Mouse (Mus musculus) CH12.LX (cell line): Measurements from ENCODE around the gene Idh1. TPM values are rescaled to one million over a fixed set of nuclear protein-coding genes. Genes with fewer than 3 reads are reported as not detected.

Experiments used
- DNase-seq: peaks from one replicate; pipeline ENCODE4 v3.0.0-alpha.2; 2013; ENCODE audit errors: extremely low read depth
- H3K27ac ChIP-seq: 2 replicates; pipeline ENCODE4 v1.5.1; 2012; ENCODE audit warnings: low read depth, mild to moderate bottlenecking, control low read depth, moderate library complexity; ENCODE audit not compliant: insufficient read depth
- H3K27me3 ChIP-seq: replicated peaks from 2 replicates; pipeline ENCODE3; 2012; ENCODE audit warnings: inconsistent platforms
- H3K36me3 ChIP-seq, 2 experiments: replicated peaks in 1 of 2; 2 replicates each; pipeline versions ENCODE3 to v1.6.1; 2012; ENCODE audit warnings: inconsistent platforms in 1 of 2, low read length in 1 of 2, mild to moderate bottlenecking in 1 of 2, mixed read lengths in 1 of 2, moderate library complexity in 1 of 2; ENCODE audit not compliant: control insufficient read depth in 1 of 2, insufficient read depth in 1 of 2
- H3K4me1 ChIP-seq, 2 experiments: 2 replicates each; pipeline ENCODE4 v1.6.1; 2012; ENCODE audit warnings: inconsistent platforms in 1 of 2, moderate library complexity in 1 of 2; ENCODE audit not compliant: insufficient read depth in 2 of 2, control insufficient read depth in 1 of 2
- H3K4me2 ChIP-seq: 2 replicates; pipeline ENCODE4 v1.6.1; 2012; ENCODE audit warnings: low read depth, mild to moderate bottlenecking, control low read depth; ENCODE audit not compliant: poor library complexity, insufficient read depth, severe bottlenecking
- H3K4me3 ChIP-seq, 3 experiments: fragments of 150-350 bp in 1 of 3; sonication (generic) in 1 of 3; replicated peaks in 1 of 3; 2 replicates each; pipeline versions ENCODE3 to v1.5.1; 2011 to 2012; ENCODE audit warnings: low read depth in 2 of 3, low read length in 2 of 3, mild to moderate bottlenecking in 2 of 3, moderate library complexity in 2 of 3, control low read depth in 1 of 3, improper control_type of control experiment in 1 of 3, inconsistent platforms in 1 of 3, mixed read lengths in 1 of 3; ENCODE audit not compliant: poor library complexity in 1 of 3
- H3K79me2 ChIP-seq: replicated peaks from 2 replicates; pipeline ENCODE4 v1.6.1; 2012; ENCODE audit warnings: mild to moderate bottlenecking, moderate library complexity; ENCODE audit not compliant: control insufficient read depth, poor library complexity, insufficient read depth, severe bottlenecking; ENCODE audit errors: extremely low read depth
- H3K9ac ChIP-seq: 2 replicates; pipeline ENCODE4 v1.6.1; 2012; ENCODE audit warnings: low read depth, mild to moderate bottlenecking, control low read depth, moderate library complexity; ENCODE audit not compliant: insufficient read depth
- H3K9me3 ChIP-seq: replicated peaks from 2 replicates; pipeline ENCODE3; 2012; ENCODE audit warnings: low read length, inconsistent platforms, mixed read lengths
- BHLHE40 ChIP-seq: IDR thresholded peaks from 2 replicates; pipeline ENCODE4 v1.6.1; 2011; ENCODE audit warnings: mild to moderate bottlenecking, low read depth, low read length, improper control_type of control experiment
- CHD1 ChIP-seq: IDR thresholded peaks from 2 replicates; pipeline ENCODE4 v1.6.1; 2012; ENCODE audit warnings: low read depth, low read length, improper control_type of control experiment, inconsistent platforms
- CHD2 ChIP-seq: IDR thresholded peaks from 2 replicates; pipeline ENCODE4 v1.6.1; 2011; ENCODE audit warnings: low read length, improper control_type of control experiment
- CTCF ChIP-seq, 2 experiments: IDR thresholded peaks in 1 of 2; conservative IDR thresholded peaks in 1 of 2; 2 replicates each; pipeline ENCODE4 v1.5.1; 2011 to 2012; ENCODE audit warnings: low read depth in 2 of 2, low read length in 2 of 2, improper control_type of control experiment in 1 of 2, inconsistent platforms in 1 of 2, mild to moderate bottlenecking in 1 of 2, moderate library complexity in 1 of 2
- E2F4 ChIP-seq: IDR thresholded peaks from 2 replicates; pipeline ENCODE4 v1.6.1; 2011; ENCODE audit warnings: low read depth, low read length, improper control_type of control experiment; ENCODE audit not compliant: insufficient replicate concordance
- ELF1 ChIP-seq: IDR thresholded peaks from 2 replicates; pipeline ENCODE4 v1.6.1; 2014; ENCODE audit warnings: low read depth, mild to moderate bottlenecking, inconsistent platforms, low read length, improper control_type of control experiment
- ETS1 ChIP-seq: conservative IDR thresholded peaks from 2 replicates; pipeline ENCODE4 v1.6.1; 2012; ENCODE audit warnings: low read depth, mild to moderate bottlenecking, inconsistent platforms, low read length, improper control_type of control experiment, moderate library complexity
- IRF4 ChIP-seq: IDR thresholded peaks from 2 replicates; pipeline ENCODE4 v1.6.1; 2014; ENCODE audit warnings: low read depth, mild to moderate bottlenecking, inconsistent platforms, low read length, improper control_type of control experiment
- JUN ChIP-seq: IDR thresholded peaks from 2 replicates; pipeline ENCODE4 v1.6.1; 2011; ENCODE audit warnings: low read depth, mild to moderate bottlenecking, low read length, improper control_type of control experiment, moderate library complexity; ENCODE audit not compliant: insufficient read depth
- MAFK ChIP-seq: IDR thresholded peaks from 2 replicates; pipeline ENCODE4 v1.6.1; 2011; ENCODE audit warnings: low read length, improper control_type of control experiment; ENCODE audit not compliant: insufficient replicate concordance
- MAX ChIP-seq: IDR thresholded peaks from 2 replicates; pipeline ENCODE4 v1.6.1; 2011; ENCODE audit warnings: low read length, improper control_type of control experiment
- MAZ ChIP-seq: IDR thresholded peaks from 2 replicates; pipeline ENCODE4 v1.6.1; 2012; ENCODE audit warnings: low read depth, mild to moderate bottlenecking, inconsistent platforms, low read length, improper control_type of control experiment, moderate library complexity
- MEF2A ChIP-seq: IDR thresholded peaks from 2 replicates; pipeline ENCODE4 v1.6.1; 2014; ENCODE audit warnings: low read depth, mild to moderate bottlenecking, inconsistent platforms, low read length, improper control_type of control experiment, borderline replicate concordance
- MXI1 ChIP-seq: IDR thresholded peaks from 2 replicates; pipeline ENCODE4 v1.6.1; 2011; ENCODE audit warnings: mild to moderate bottlenecking, low read depth, low read length, improper control_type of control experiment
- NELFE ChIP-seq: IDR thresholded peaks from 2 replicates; pipeline ENCODE4 v1.6.1; 2011; ENCODE audit warnings: low read depth, low read length, improper control_type of control experiment
- NRF1 ChIP-seq: IDR thresholded peaks from 2 replicates; pipeline ENCODE4 v1.6.1; 2014; ENCODE audit warnings: low read depth, mild to moderate bottlenecking, inconsistent platforms, low read length, improper control_type of control experiment, moderate library complexity
- POLR2A ChIP-seq: IDR thresholded peaks from 2 replicates; pipeline ENCODE4 v1.6.1; 2011; ENCODE audit warnings: low read depth, mild to moderate bottlenecking, improper control_type of control experiment, low read length
- POLR2AphosphoS2 ChIP-seq: IDR thresholded peaks from 2 replicates; pipeline ENCODE4 v1.6.1; 2011; ENCODE audit warnings: low read depth, low read length, improper control_type of control experiment
- RAD21 ChIP-seq: IDR thresholded peaks from 2 replicates; pipeline ENCODE4 v1.6.1; 2011; ENCODE audit warnings: low read depth, mild to moderate bottlenecking, low read length, improper control_type of control experiment, moderate library complexity
- TBP ChIP-seq: conservative IDR thresholded peaks from 2 replicates; pipeline ENCODE4 v1.6.1; 2011; ENCODE audit warnings: low read depth, low read length, improper control_type of control experiment
- TCF12 ChIP-seq: IDR thresholded peaks from 2 replicates; pipeline ENCODE4 v1.6.1; 2014; ENCODE audit warnings: low read depth, mild to moderate bottlenecking, inconsistent platforms, low read length, improper control_type of control experiment
- UBTF ChIP-seq: IDR thresholded peaks from 2 replicates; pipeline ENCODE4 v1.6.1; 2012; ENCODE audit warnings: low read depth, mild to moderate bottlenecking, inconsistent platforms, low read length, improper control_type of control experiment, moderate library complexity
- ZKSCAN1 ChIP-seq: IDR thresholded peaks from 2 replicates; pipeline ENCODE4 v1.6.1; 2012; ENCODE audit warnings: low read depth, inconsistent platforms, low read length, improper control_type of control experiment, borderline replicate concordance
- ZNF384 ChIP-seq: IDR thresholded peaks from 2 replicates; pipeline ENCODE4 v1.6.1; 2012; ENCODE audit warnings: low read depth, low read length, improper control_type of control experiment, inconsistent platforms
- dilution Hi-C: fragments of 300-500 bp; cut with MboI; formaldehyde crosslinking; loops from 2 replicates; pipeline ENCODE4 v1.14.3; 2020; ENCODE audit warnings: low sequenced_read_pairs; ENCODE audit not compliant: extremely low pct_unique_long_range_greater_than_20kb, extremely low pct_ligation_motif_present
- in situ Hi-C: fragments of 300-500 bp; cut with MboI; formaldehyde crosslinking; loops from 3 replicates; pipeline ENCODE4 v1.14.3; 2019; ENCODE audit warnings: low sequenced_read_pairs, low pct_ligation_motif_present, low pct_unique_long_range_greater_than_20kb, mixed read lengths
- polyA plus RNA-seq: library from polyadenylated mRNA; unstranded; fragments of >175 nt; gene quantifications from 2 replicates; pipeline ENCODE4 v1.2.1, GENCODE M21; 2012; ENCODE audit warnings: low read depth; ENCODE audit not compliant: insufficient read length
- total RNA-seq, 2 experiments: library from RNA; depleted of rRNA; stranded (reverse); fragments of 300-350 nt in 1 of 2; fragments of >200 nt in 1 of 2; gene quantifications; 2 replicates each; pipeline ENCODE4 v1.2.3; 2012 to 2014

The Idh1 gene
- total and polyA plus RNA-seq, 3 experiments = 9.3 to 23.4 (median 11.1) TPM

GRCm38 (mm10) chr1:65198425-65198824, 12.1 kb upstream of the Idh1 start:
- Histone ChIP-seq H3K9ac (no peak overlapping the region), H3K27me3 (no peaks in the 10 kb centered on the region), H3K36me3 (peaks cover 8 to 65% of the 10 kb centered on the region in 2 experiments), H3K79me2 (no peaks in the 10 kb centered on the region), H3K27ac (no peak overlapping the region), H3K9me3 (no peaks in the 10 kb centered on the region), H3K4me1 (peaks cover 0 to 9% of the 10 kb centered on the region in 2 experiments; a peak in 2 of 4 replicates), H3K4me2 (no peak overlapping the region), H3K4me3 (no peak overlapping the region)
- in situ Hi-C loops (no loop called here), dilution Hi-C loops (no loop called here)
- no peak for DNase-seq
- TF ChIP-seq CHD1 (no peak), ZNF384 (no peak), CHD2 (no peak), RAD21 (no peak), ETS1 (no peak), IRF4 (no peak), TBP (no peak), POLR2A (no peak), TCF12 (no peak), NRF1 (no peak), UBTF (no peak), CTCF (conservative IDR thresholded peaks at IDR 0.05 in 1 of 2, IDR thresholded peaks at IDR 0.05 in 1 of 2; ENCODE audit: low read depth in 2 of 2, low read length in 2 of 2) (no peak), E2F4 (no peak), MAZ (no peak), MEF2A (no peak), ELF1 (no peak), JUN (no peak), BHLHE40 (no peak), MXI1 (no peak)

- Histone ChIP-seq H3K36me3 (peaks cover 19 to 61% of the 10 kb centered on the region in 2 experiments), H3K9ac (no peak overlapping the region), H3K27me3 (no peaks in the 10 kb centered on the region), H3K27ac (no peak overlapping the region), H3K9me3 (no peaks in the 10 kb centered on the region), H3K79me2 (peaks cover 7% of the 10 kb centered on the region), H3K4me1 (peaks cover 0 to 17% of the 10 kb centered on the region in 2 experiments; a peak in 2 of 4 replicates), H3K4me3 (no peak overlapping the region), H3K4me2 (no peak overlapping the region)
- dilution Hi-C loops = no loop called here
- TF ChIP-seq POLR2AphosphoS2 = no peak
- TF ChIP-seq NELFE = no peak
- TF ChIP-seq UBTF = no peak
- TF ChIP-seq MAX = no peak
- TF ChIP-seq MAFK = no peak
- no peak for TF ChIP-seq CHD2
- no peak for TF ChIP-seq ZKSCAN1
- TF ChIP-seq CHD1 = no peak
- no peak for TF ChIP-seq MEF2A
- TF ChIP-seq NRF1 = no peak
- in situ Hi-C loops = no loop called here
- no peak for DNase-seq
Observed at GRCm38 (mm10) chr1:65193226-65193625, 6.9 kb upstream of the Idh1 start.
